Mouse (Mus musculus) spleen, postnatal 10 days (tissue): ENCODE data around the gene Tmem165.

Source experiments
- DNase-seq, 2 experiments: peaks; one replicate each; pipeline ENCODE4 v3.0.0; 2021 to 2022; ENCODE audit warnings: low spot score in 2 of 2

The Tmem165 gene

GRCm38 (mm10) chr5:76171039-76171438 is 12.6 kb upstream of the Tmem165 start:
- DNase-seq = no peak

GRCm38 (mm10) chr5:76175051-76175450 is 8.6 kb upstream of the Tmem165 start:
- DNase-seq = no peak

GRCm38 (mm10) chr5:76176411-76176810 is 7.3 kb upstream of the Tmem165 start:
- no peak for DNase-seq

GRCm38 (mm10) chr5:76176841-76177240 is 6.8 kb upstream of the Tmem165 start:
- DNase-seq = no peak

GRCm38 (mm10) chr5:76177664-76178063 is 6.0 kb upstream of the Tmem165 start:
- no peak for DNase-seq

GRCm38 (mm10) chr5:76179171-76179570 is 4.5 kb upstream of the Tmem165 start:
- no peak for DNase-seq

GRCm38 (mm10) chr5:76179791-76180190 is 3.9 kb upstream of the Tmem165 start:
- no peak for DNase-seq

- DNase-seq = no peak
Measured at GRCm38 (mm10) chr5:76182326-76182725, 1.4 kb upstream of the Tmem165 start.

- DNase-seq = no peak
Measured at GRCm38 (mm10) chr5:76183043-76183749, 484 bp upstream of the Tmem165 start.

- DNase-seq = peak in 1 of 2 experiments; percentile 73
Measured at GRCm38 (mm10) chr5:76184286-76185080, 803 bp downstream of the Tmem165 start.

GRCm38 (mm10) chr5:76187885-76188284 is 4.2 kb downstream of the Tmem165 start:
- DNase-seq = no peak

GRCm38 (mm10) chr5:76190609-76191008 is 6.9 kb downstream of the Tmem165 start:
- DNase-seq = no peak

- DNase-seq = no peak
Measured at GRCm38 (mm10) chr5:76193075-76193474, 9.4 kb downstream of the Tmem165 start.

GRCm38 (mm10) chr5:76194377-76194945 is 10.8 kb downstream of the Tmem165 start:
- DNase-seq = no peak

GRCm38 (mm10) chr5:76199346-76199745 is 15.7 kb downstream of the Tmem165 start:
- no peak for DNase-seq

- DNase-seq = no peak
Measured at GRCm38 (mm10) chr5:76203171-76203570, 19.5 kb downstream of the Tmem165 start.

GRCm38 (mm10) chr5:76205886-76206285 is 22.2 kb downstream of the Tmem165 start:
- DNase-seq = no peak

GRCm38 (mm10) chr5:76208066-76208465 is 24.4 kb downstream of the Tmem165 start:
- no peak for DNase-seq

GRCm38 (mm10) chr5:76216691-76217090 is 33.0 kb downstream of the Tmem165 start:
- no peak for DNase-seq

- no peak for DNase-seq
Measured at GRCm38 (mm10) chr5:76231171-76231855, 47.6 kb downstream of the Tmem165 start.

GRCm38 (mm10) chr5:76243274-76243673 is 59.6 kb downstream of the Tmem165 start:
- DNase-seq = no peak

GRCm38 (mm10) chr5:76243929-76244328 is 60.2 kb downstream of the Tmem165 start:
- DNase-seq = no peak
